Mouse (Mus musculus): ENCODE data around the gene Tnf. TPM values are rescaled to one million over a fixed set of nuclear protein-coding genes. Genes with fewer than 3 reads are reported as not detected.

Gene Tnf
- total and polyA plus RNA-seq, 3 experiments = 18.8 to 25.2 (median 20.8) TPM

GRCm38 (mm10) chr17:35174201-35174977 lies 27.4 kb downstream of the Tnf start:
- H3K4me1 ChIP-seq (ENCODE audit: control insufficient read depth in 1 of 2, insufficient read depth in 2 of 2) = peaks cover 17 to 53% of the 10 kb centered on the region in 2 experiments
- H3K79me2 ChIP-seq (replicated peaks; ENCODE audit: control insufficient read depth, extremely low read depth, insufficient read depth, poor library complexity, severe bottlenecking) = no peaks in the 10 kb centered on the region
- no peak for TF ChIP-seq UBTF (IDR thresholded peaks at IDR 0.05; ENCODE audit: low read depth, low read length)
- peak; percentile 20; the same call in 1 of the 2 replicates for TF ChIP-seq BHLHE40 (IDR thresholded peaks at IDR 0.05; ENCODE audit: low read depth, low read length)
- peak; percentile 83 for TF ChIP-seq ZNF384 (IDR thresholded peaks at IDR 0.05; ENCODE audit: low read depth, low read length)
- no peak for TF ChIP-seq RAD21 (IDR thresholded peaks at IDR 0.05; ENCODE audit: low read depth, low read length)
- TF ChIP-seq IRF4 (IDR thresholded peaks at IDR 0.05; ENCODE audit: low read depth, low read length) = peak; percentile 41; the same call in 1 of the 2 replicates
- 0 out of 2 replicates have a peak, but pooled peaks have one; percentile 27 for TF ChIP-seq MYC (IDR thresholded peaks at IDR 0.05; ENCODE audit: low read depth, low read length)
- peak; percentile 14; the same call in 1 of the 2 replicates for TF ChIP-seq TCF12 (IDR thresholded peaks at IDR 0.05; ENCODE audit: low read depth, low read length)
- no peak for TF ChIP-seq SIN3A (IDR thresholded peaks at IDR 0.05; ENCODE audit: low read length)
- no peak for TF ChIP-seq E2F4 (IDR thresholded peaks at IDR 0.05; ENCODE audit: insufficient replicate concordance, low read depth, low read length)
- peak; percentile 53; the same call in 1 of the 2 replicates for TF ChIP-seq EP300 (IDR thresholded peaks at IDR 0.05; ENCODE audit: low read length)
- TF ChIP-seq ELF1 (IDR thresholded peaks at IDR 0.05; ENCODE audit: low read depth, low read length) = peak; percentile 59; the same call in 1 of the 2 replicates
- peak; percentile 41; the same call in 1 of the 2 replicates for TF ChIP-seq ETS1 (conservative IDR thresholded peaks at IDR 0.05; ENCODE audit: low read depth, low read length)
- dilution Hi-C loops (cut with MboI; ENCODE audit: extremely low pct_ligation_motif_present, extremely low pct_unique_long_range_greater_than_20kb, low sequenced_read_pairs) (no loop called here), in situ Hi-C loops (cut with MboI; ENCODE audit: low pct_ligation_motif_present, low pct_unique_long_range_greater_than_20kb, low sequenced_read_pairs) (loop anchor here (5.0 kb wide), 1 partner anchor 58 kb away; the partner anchor contains the start of gene Atp6v1g2)
- no peaks in the 10 kb centered on the region for H3K36me3 ChIP-seq (replicated peaks in 1 of 2; ENCODE audit: control insufficient read depth in 1 of 2, insufficient read depth in 1 of 2, low read length in 1 of 2)
- H3K4me3 ChIP-seq (replicated peaks in 1 of 3; ENCODE audit: low read depth in 2 of 3, low read length in 2 of 3, poor library complexity in 1 of 3) = peak overlapping the region in 1 of 3 experiments; percentile 21
- H3K27me3 ChIP-seq (replicated peaks) = no peaks in the 10 kb centered on the region
- DNase-seq (ENCODE audit: extremely low read depth) = peak; percentile 61
- peak overlapping the region; percentile 98 for H3K27ac ChIP-seq (ENCODE audit: insufficient read depth, low read depth)
- H3K4me2 ChIP-seq (ENCODE audit: insufficient read depth, low read depth, poor library complexity, severe bottlenecking) = peak overlapping the region; percentile 53
- H3K9ac ChIP-seq (ENCODE audit: insufficient read depth, low read depth) = peak overlapping the region; percentile 46
- no peaks in the 10 kb centered on the region for H3K9me3 ChIP-seq (replicated peaks; ENCODE audit: low read length)

GRCm38 (mm10) chr17:35173329-35173728 lies 28.5 kb downstream of the Tnf start:
- peak; percentile 74 for DNase-seq (ENCODE audit: extremely low read depth)
- peak overlapping the region in 2 of 3 experiments; percentile 28 to 34 for H3K4me3 ChIP-seq (replicated peaks in 1 of 3; ENCODE audit: low read depth in 2 of 3, low read length in 2 of 3, poor library complexity in 1 of 3)

More at GRCm38 (mm10) chr17:35173329-35173728, 28.5 kb downstream of the Tnf start:
- in situ Hi-C loops (cut with MboI; ENCODE audit: low pct_ligation_motif_present, low pct_unique_long_range_greater_than_20kb, low sequenced_read_pairs) = loop anchor here (5.0 kb wide), 1 partner anchor 59 kb away; the partner anchor contains the start of gene Atp6v1g2
- H3K9ac ChIP-seq (ENCODE audit: insufficient read depth, low read depth) = peak overlapping the region; percentile 46
- dilution Hi-C loops (cut with MboI; ENCODE audit: extremely low pct_ligation_motif_present, extremely low pct_unique_long_range_greater_than_20kb, low sequenced_read_pairs) = no loop called here
- no peaks in the 10 kb centered on the region for H3K79me2 ChIP-seq (replicated peaks; ENCODE audit: control insufficient read depth, extremely low read depth, insufficient read depth, poor library complexity, severe bottlenecking)
- peak overlapping the region; percentile 48 for H3K4me2 ChIP-seq (ENCODE audit: insufficient read depth, low read depth, poor library complexity, severe bottlenecking)
- TF ChIP-seq SIN3A (IDR thresholded peaks at IDR 0.05; ENCODE audit: low read length) (0 out of 2 replicates have a peak, but pooled peaks have one; percentile 31), TCF12 (IDR thresholded peaks at IDR 0.05; ENCODE audit: low read depth, low read length) (peak; percentile 55), IRF4 (IDR thresholded peaks at IDR 0.05; ENCODE audit: low read depth, low read length) (peak; percentile 89), TBP (conservative IDR thresholded peaks at IDR 0.05; ENCODE audit: low read depth, low read length) (0 out of 2 replicates have a peak, but pooled peaks have one; percentile 41), BHLHE40 (IDR thresholded peaks at IDR 0.05; ENCODE audit: low read depth, low read length) (0 out of 2 replicates have a peak, but pooled peaks have one; percentile 37), ELF1 (IDR thresholded peaks at IDR 0.05; ENCODE audit: low read depth, low read length) (peak; percentile 64), MYC (IDR thresholded peaks at IDR 0.05; ENCODE audit: low read depth, low read length) (0 out of 2 replicates have a peak, but pooled peaks have one; percentile 53), ZNF384 (IDR thresholded peaks at IDR 0.05; ENCODE audit: low read depth, low read length) (no peak), RAD21 (IDR thresholded peaks at IDR 0.05; ENCODE audit: low read depth, low read length) (no peak), EP300 (IDR thresholded peaks at IDR 0.05; ENCODE audit: low read length) (peak; percentile 88), POLR2A (IDR thresholded peaks at IDR 0.05; ENCODE audit: low read depth, low read length) (peak; percentile 48), MEF2A (IDR thresholded peaks at IDR 0.05; ENCODE audit: borderline replicate concordance, low read depth, low read length) (peak; percentile 34; the same call in 1 of the 2 replicates), NELFE (IDR thresholded peaks at IDR 0.05; ENCODE audit: low read depth, low read length) (0 out of 2 replicates have a peak, but pooled peaks have one; percentile 12), ZC3H11A (IDR thresholded peaks at IDR 0.05; ENCODE audit: low read depth, low read length) (no peak)
- H3K36me3 ChIP-seq (replicated peaks in 1 of 2; ENCODE audit: control insufficient read depth in 1 of 2, insufficient read depth in 1 of 2, low read length in 1 of 2) = no peaks in the 10 kb centered on the region
- peak overlapping the region; percentile 98 for H3K27ac ChIP-seq (ENCODE audit: insufficient read depth, low read depth)
- H3K9me3 ChIP-seq (replicated peaks; ENCODE audit: low read length) = no peaks in the 10 kb centered on the region
- no peaks in the 10 kb centered on the region for H3K27me3 ChIP-seq (replicated peaks)
- peaks cover 14 to 52% of the 10 kb centered on the region in 2 experiments for H3K4me1 ChIP-seq (ENCODE audit: control insufficient read depth in 1 of 2, insufficient read depth in 2 of 2)

All from CH12.LX (cell line).